Mouse (Mus musculus): ENCODE results near the gene Rdh1. TPM values are rescaled to one million over a fixed set of nuclear protein-coding genes. Genes with fewer than 3 reads are reported as not detected.
A peak's percentile ranks its signal among the peaks of the same experiment; 100 is the strongest.

Rdh1 gene
- polyA plus RNA-seq, 1 experiment from 2014 or later: 0.04 TPM

GRCm38 (mm10) chr10:127728437-127728836 lies 31.1 kb upstream of the Rdh1 start:
- Histone ChIP-seq H3K4me3 (ENCODE audit: low read depth, low read length) (no peak overlapping the region), H3K4me2 (no peak overlapping the region), H3K27ac (ENCODE audit: low read depth) (no peak overlapping the region), H3K36me3 (ENCODE audit: insufficient read depth) (no peaks in the 10 kb centered on the region), H3K27me3 (ENCODE audit: insufficient read depth, low read length) (0 out of 2 replicates have a peak, but pooled peaks cover 2% of the 10 kb centered on the region), H3K4me1 (ENCODE audit: insufficient read depth) (no peaks in the 10 kb centered on the region), H3K9me3 (ENCODE audit: low read depth, low read length) (no peaks in the 10 kb centered on the region), H3K9ac (no peak overlapping the region)
- ATAC-seq (ENCODE audit: insufficient read depth) (no peak), DNase-seq (no peak)
- no peak for TF ChIP-seq CTCF (IDR thresholded peaks at IDR 0.05; ENCODE audit: low read depth)
- WGBS: 71% methylated on average over 8 of the region's 8 CpGs

- Histone ChIP-seq H3K36me3 (ENCODE audit: insufficient read depth) (no peaks in the 10 kb centered on the region), H3K4me3 (ENCODE audit: low read depth, low read length) (no peak overlapping the region), H3K27ac (ENCODE audit: low read depth) (no peak overlapping the region), H3K9me3 (ENCODE audit: low read depth, low read length) (no peaks in the 10 kb centered on the region), H3K4me2 (no peak overlapping the region), H3K9ac (no peak overlapping the region), H3K4me1 (ENCODE audit: insufficient read depth) (no peaks in the 10 kb centered on the region), H3K27me3 (ENCODE audit: insufficient read depth, low read length) (0 out of 2 replicates have a peak, but pooled peaks cover 2% of the 10 kb centered on the region)
- ATAC-seq (ENCODE audit: insufficient read depth) (peak; percentile 29; the same call in 1 of the 2 replicates), DNase-seq (no peak)
- WGBS: 60% methylated on average over 11 of the region's 11 CpGs
- no peak for TF ChIP-seq CTCF (IDR thresholded peaks at IDR 0.05; ENCODE audit: low read depth)
These were observed 29.1 kb upstream of the Rdh1 start for GRCm38 (mm10) chr10:127730285-127730932.

- no peaks in the 10 kb centered on the region for H3K4me1 ChIP-seq (ENCODE audit: insufficient read depth)
- no peak for TF ChIP-seq CTCF (IDR thresholded peaks at IDR 0.05; ENCODE audit: low read depth)
- WGBS: 36% methylated on average over 9 of the region's 9 CpGs
- H3K27ac ChIP-seq (ENCODE audit: low read depth): no peak overlapping the region
- no peak overlapping the region for H3K4me3 ChIP-seq (ENCODE audit: low read depth, low read length)
- 0 out of 2 replicates have a peak, but pooled peaks cover 1% of the 10 kb centered on the region for H3K27me3 ChIP-seq (ENCODE audit: insufficient read depth, low read length)
- no peaks in the 10 kb centered on the region for H3K9me3 ChIP-seq (ENCODE audit: low read depth, low read length)
- no peak overlapping the region for H3K9ac ChIP-seq
- H3K4me2 ChIP-seq: no peak overlapping the region
- DNase-seq (no peak), ATAC-seq (ENCODE audit: insufficient read depth) (no peak)
- no peaks in the 10 kb centered on the region for H3K36me3 ChIP-seq (ENCODE audit: insufficient read depth)
These were observed 28.6 kb upstream of the Rdh1 start for GRCm38 (mm10) chr10:127730933-127731310.

GRCm38 (mm10) chr10:127731397-127731796 lies 28.1 kb upstream of the Rdh1 start:
- no peak for TF ChIP-seq CTCF (IDR thresholded peaks at IDR 0.05; ENCODE audit: low read depth)
- DNase-seq (no peak), ATAC-seq (ENCODE audit: insufficient read depth) (no peak)
- WGBS: 21% methylated on average over 5 of the region's 5 CpGs
- Histone ChIP-seq H3K27me3 (ENCODE audit: insufficient read depth, low read length) (no peaks in the 10 kb centered on the region), H3K27ac (ENCODE audit: low read depth) (no peak overlapping the region), H3K36me3 (ENCODE audit: insufficient read depth) (no peaks in the 10 kb centered on the region), H3K4me1 (ENCODE audit: insufficient read depth) (no peaks in the 10 kb centered on the region), H3K9ac (no peak overlapping the region), H3K9me3 (ENCODE audit: low read depth, low read length) (no peaks in the 10 kb centered on the region), H3K4me2 (no peak overlapping the region), H3K4me3 (ENCODE audit: low read depth, low read length) (no peak overlapping the region)

- ATAC-seq (ENCODE audit: insufficient read depth) (no peak), DNase-seq (peak; percentile 77)
- no peak overlapping the region for H3K9ac ChIP-seq
- no peaks in the 10 kb centered on the region for H3K27me3 ChIP-seq (ENCODE audit: insufficient read depth, low read length)
- 35% methylated on average over 5 of the region's 5 CpGs for WGBS
- H3K4me3 ChIP-seq (ENCODE audit: low read depth, low read length): no peak overlapping the region
- no peak overlapping the region for H3K4me2 ChIP-seq
- H3K36me3 ChIP-seq (ENCODE audit: insufficient read depth): no peaks in the 10 kb centered on the region
- no peak overlapping the region for H3K27ac ChIP-seq (ENCODE audit: low read depth)
- H3K4me1 ChIP-seq (ENCODE audit: insufficient read depth): no peaks in the 10 kb centered on the region
- TF ChIP-seq CTCF (IDR thresholded peaks at IDR 0.05; ENCODE audit: low read depth): peak; percentile 70
- no peaks in the 10 kb centered on the region for H3K9me3 ChIP-seq (ENCODE audit: low read depth, low read length)
These were observed 25.1 kb upstream of the Rdh1 start for GRCm38 (mm10) chr10:127734434-127734833.

- Histone ChIP-seq H3K9ac (no peak overlapping the region), H3K9me3 (ENCODE audit: low read depth, low read length) (no peaks in the 10 kb centered on the region), H3K4me3 (ENCODE audit: low read depth, low read length) (no peak overlapping the region), H3K4me1 (ENCODE audit: insufficient read depth) (peaks cover 7% of the 10 kb centered on the region; the same call in 1 of the 2 replicates), H3K27ac (ENCODE audit: low read depth) (no peak overlapping the region), H3K4me2 (no peak overlapping the region), H3K36me3 (ENCODE audit: insufficient read depth) (peaks cover under 1% of the 10 kb centered on the region; the same call in 1 of the 2 replicates), H3K27me3 (ENCODE audit: insufficient read depth, low read length) (no peaks in the 10 kb centered on the region)
- no peak for TF ChIP-seq CTCF (IDR thresholded peaks at IDR 0.05; ENCODE audit: low read depth)
- ATAC-seq (ENCODE audit: insufficient read depth) (no peak), DNase-seq (no peak)
- WGBS: 76% methylated on average over 2 of the region's 2 CpGs
These were observed 23.3 kb upstream of the Rdh1 start for GRCm38 (mm10) chr10:127736266-127736665.

GRCm38 (mm10) chr10:127736916-127737315 lies 22.6 kb upstream of the Rdh1 start:
- Histone ChIP-seq H3K36me3 (ENCODE audit: insufficient read depth) (peaks cover 7% of the 10 kb centered on the region), H3K27ac (ENCODE audit: low read depth) (no peak overlapping the region), H3K4me1 (ENCODE audit: insufficient read depth) (peaks cover 7% of the 10 kb centered on the region; the same call in 1 of the 2 replicates), H3K4me2 (no peak overlapping the region), H3K27me3 (ENCODE audit: insufficient read depth, low read length) (no peaks in the 10 kb centered on the region), H3K9me3 (ENCODE audit: low read depth, low read length) (no peaks in the 10 kb centered on the region), H3K9ac (no peak overlapping the region), H3K4me3 (ENCODE audit: low read depth, low read length) (no peak overlapping the region)
- DNase-seq (no peak), ATAC-seq (ENCODE audit: insufficient read depth) (no peak)
- TF ChIP-seq CTCF (IDR thresholded peaks at IDR 0.05; ENCODE audit: low read depth): no peak
- 50% methylated on average over 4 of the region's 4 CpGs for WGBS
